20 mouse cellular contexts compared by ENCODE assay signal in genomic region chr5:146408604-146409003, GRCm38 (mm10). TPM values are rescaled to one million over a fixed set of nuclear protein-coding genes. Genes with fewer than 3 reads are reported as not detected.
DNase-seq lines count a peak whose midpoint lies in the region; ATAC-seq and TF ChIP-seq lines count a peak whose summit lies in the region.
"Had no signal": no experiment of that assay in that cellular context is flagged by ENCODE, and none has a peak within 500 bp of the region (broad histone marks: within the 10 kb centered on the region; RNA-seq: fewer than 3 reads in every experiment).

No protein-coding gene starts in this region.

- TF ChIP-seq CTCF in left cerebral cortex, adult 2 months (IDR thresholded peaks at IDR 0.05) = no peak
- TF ChIP-seq CTCF in E14TG2a.4 (conservative IDR thresholded peaks at IDR 0.05; ENCODE audit: low read length) = no peak
- TF ChIP-seq CTCF in cortical plate, adult 2 months (IDR thresholded peaks at IDR 0.05; ENCODE audit: extremely low read depth, insufficient read depth, low read length) = no peak

- DNase-seq in frontal cortex, postnatal 10 days (ENCODE audit: low spot score in 2 of 2) = no peak
- DNase-seq in left cerebral cortex, adult 2 months (ENCODE audit: extremely low spot score in 1 of 2, low spot score in 2 of 2) = no peak
- no peak for DNase-seq in left cerebral cortex, adult 8-10 months (ENCODE audit: low spot score in 2 of 2)
- DNase-seq: adrenal gland, adult 2 months; adrenal gland, postnatal 25 days; cerebellum, adult 9-11 months; gastrocnemius, postnatal 25 days had no signal

- no peak for TF ChIP-seq POLR2A in cortical plate, adult 2 months (IDR thresholded peaks at IDR 0.05; ENCODE audit: extremely low read depth, insufficient read depth, low read length)

- H3K27me3 ChIP-seq in E14TG2a.4 (ENCODE audit: insufficient read depth, low read length) = no peaks in the 10 kb centered on the region
- H3K27me3 ChIP-seq: embryonic facial prominence, embryonic 15.5 days; forebrain, embryonic 15.5 days; intestine, embryonic 15.5 days had no signal

- intact Hi-C loops in left cerebral cortex, adult 2 months (cut with DNase I) = no loop called here

- H3K9me3 ChIP-seq in E14TG2a.4 (ENCODE audit: low read length) = 0 out of 2 replicates have a peak, but pooled peaks cover 2% of the 10 kb centered on the region
- H3K9me3 ChIP-seq: embryonic facial prominence, embryonic 15.5 days; forebrain, embryonic 10.5 days; forebrain, embryonic 15.5 days; heart, embryonic 15.5 days; intestine, embryonic 15.5 days had no signal

- H3K36me3 ChIP-seq in E14TG2a.4 (ENCODE audit: insufficient read depth, low read length) = peaks cover 9% of the 10 kb centered on the region
- H3K36me3 ChIP-seq: embryonic facial prominence, embryonic 15.5 days; forebrain, embryonic 15.5 days; heart, embryonic 15.5 days; intestine, embryonic 15.5 days had no signal

- 0 out of 2 replicates have a peak, but pooled peaks have one; percentile 2 for ATAC-seq in frontal cortex, adult (ENCODE audit: low TSS enrichment)
- ATAC-seq: intestine, embryonic 15.5 days had no signal

- H3K27ac ChIP-seq in left cerebral cortex, adult 2 months = peak overlapping the region; percentile 24
- H3K27ac ChIP-seq in cortical plate, adult 2 months (ENCODE audit: insufficient read depth, low read length) = peak overlapping the region; percentile 67
- H3K27ac ChIP-seq: embryonic facial prominence, embryonic 15.5 days; forebrain, embryonic 10.5 days; forebrain, embryonic 15.5 days; heart, embryonic 15.5 days; hindbrain, embryonic 10.5 days; hindbrain, embryonic 14.5 days; intestine, embryonic 15.5 days had no signal

- peaks cover 91% of the 10 kb centered on the region for H3K4me1 ChIP-seq in E14TG2a.4 (replicated peaks; ENCODE audit: low read depth, low read length)
- peaks cover 22% of the 10 kb centered on the region for H3K4me1 ChIP-seq in cortical plate, adult 2 months (ENCODE audit: control insufficient read depth, insufficient read depth, low read length)
- H3K4me1 ChIP-seq: intestine, embryonic 15.5 days had no signal

- H3K4me3 ChIP-seq in left cerebral cortex, adult 2 months = no peak overlapping the region
- H3K4me3 ChIP-seq in E14TG2a.4 (replicated peaks; ENCODE audit: low read length) = peak overlapping the region; percentile 27
- H3K4me3 ChIP-seq in cortical plate, adult 2 months (ENCODE audit: insufficient read depth, low read length) = no peak overlapping the region
- H3K4me3 ChIP-seq: embryonic facial prominence, embryonic 15.5 days; erythroblast, embryonic 14.5 days; forebrain, embryonic 10.5 days; forebrain, embryonic 15.5 days; heart, embryonic 15.5 days; hindbrain, embryonic 10.5 days; intestine, embryonic 15.5 days had no signal

RNA-seq across cellular contexts. Expression of gene Wasf3, which starts 23.8 kb away (rescaled TPM):
- 10 to 100 TPM; 90.3 to 93.9 TPM for total RNA-seq in left cerebral cortex, adult 2 months (2021)
- 10 to 100 TPM; 88.1 to 97.5 (median 90.3) TPM for total RNA-seq in left cerebral cortex, adult 8-10 months (2022)
- polyA plus RNA-seq in cortical plate, adult 2 months (2012; rRNA removed) = 59.9 and 61.7 TPM in 2 replicates
- total RNA-seq: CH12.LX; granulocyte monocyte progenitor cell, adult 5-6 weeks had no signal
- polyA plus RNA-seq: erythroblast, embryonic 14.5 days had no signal
